Mouse (Mus musculus): Measurements from ENCODE around the gene Gm43064. TPM values are rescaled to one million over a fixed set of nuclear protein-coding genes. Genes with fewer than 3 reads are reported as not detected.

Gene Gm43064
- polyA plus RNA-seq (2011; ENCODE audit: insufficient read depth, insufficient read length, low replicate concordance, missing spikeins) = not detected in 2 replicates

DNA sequence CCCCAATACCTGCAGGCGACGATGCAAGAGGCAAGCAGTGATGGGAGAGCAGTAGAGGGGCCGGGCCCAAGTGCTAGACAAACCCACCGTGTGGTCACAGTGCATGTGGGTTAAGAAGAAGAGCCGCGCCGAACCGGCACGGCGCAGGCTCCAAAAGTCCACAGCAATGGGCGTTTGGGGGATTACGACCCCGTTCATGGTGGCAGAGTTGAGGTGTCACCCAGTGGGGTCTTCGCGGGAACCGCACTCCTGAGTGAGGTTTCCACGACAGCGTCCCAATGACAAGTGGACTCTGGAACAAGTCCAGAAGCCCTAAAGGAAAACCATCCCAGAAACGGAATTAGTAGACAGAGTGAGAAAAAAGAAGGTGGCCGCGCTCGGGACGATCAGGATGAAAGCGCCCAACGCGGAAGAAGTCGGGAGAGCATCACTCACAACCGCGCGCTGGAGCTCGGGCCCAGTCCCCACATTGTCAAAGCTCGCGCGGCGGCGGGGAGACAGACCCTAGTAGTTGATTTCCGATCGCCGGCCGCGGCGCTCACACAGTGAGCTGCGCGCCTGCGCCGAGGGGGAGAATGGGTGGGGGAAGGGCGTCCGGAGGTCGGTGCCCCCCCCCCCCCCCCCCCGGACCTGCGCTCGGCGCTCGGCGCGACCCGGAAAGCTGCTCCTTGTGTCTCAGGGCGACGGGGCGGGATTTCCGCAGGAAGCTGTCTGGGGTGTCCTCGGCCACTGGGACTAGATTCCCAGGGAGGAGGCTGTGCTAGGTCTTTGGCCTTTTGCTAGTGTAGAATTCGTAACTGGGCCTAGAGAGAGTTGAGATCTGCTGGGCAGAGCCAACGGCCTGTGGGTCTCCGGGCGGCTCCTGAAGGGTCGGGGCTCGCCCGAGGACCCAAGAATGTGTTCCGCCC is at the start of gene Gm43064, which contains the start of the genes Dclre1b and Ap4b1:
Gene Gm43064, plus strand, starts transcription at position 683 of the 908 bp plus-strand sequence.
Gene Dclre1b, minus strand, starts transcription at position 554 of the 908 bp plus-strand sequence.
Gene Ap4b1, plus strand, starts transcription at position 630 of the 908 bp plus-strand sequence.
- H3K4me1 ChIP-seq (ENCODE audit: control insufficient read depth, insufficient read depth, low read length) = peaks cover 2% of the 10 kb centered on the region; the same call in 1 of the 2 replicates
- WGBS = under 1% methylated on average over 68 of the region's 70 CpGs
- no peak for TF ChIP-seq CTCF (IDR thresholded peaks at IDR 0.05; ENCODE audit: control insufficient read depth, insufficient read depth, low read length)
- peak; percentile 70 for TF ChIP-seq POLR2A (IDR thresholded peaks at IDR 0.05; ENCODE audit: borderline replicate concordance, control insufficient read depth, low read depth, low read length)

DNA sequence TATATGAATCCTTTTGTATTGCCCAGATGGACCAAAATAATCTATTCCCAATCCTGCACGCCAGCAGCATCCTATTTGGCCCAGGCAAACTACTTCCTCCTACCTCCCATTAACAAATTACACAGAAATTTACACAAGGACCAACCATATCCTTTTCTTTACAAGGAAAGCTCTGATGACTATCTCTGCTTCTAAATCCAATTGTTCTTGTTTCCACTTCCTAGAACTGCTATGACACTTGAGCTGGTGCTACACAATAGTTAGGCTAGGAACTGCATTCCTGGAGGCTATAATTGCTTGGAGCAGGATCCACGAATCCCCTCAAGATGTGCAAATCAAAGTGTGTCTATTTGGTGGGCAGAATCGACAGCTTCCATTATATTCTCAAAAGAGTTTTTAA is 42.6 kb upstream of the Gm43064 start:
- Histone ChIP-seq H3K27ac (ENCODE audit: control insufficient read depth, insufficient read depth, low read depth, low read length, poor library complexity) (no peak overlapping the region), H3K4me3 (replicated peaks; ENCODE audit: control insufficient read depth, low read depth, low read length) (no peak overlapping the region), H3K4me1 (ENCODE audit: control insufficient read depth, insufficient read depth, low read length) (no peaks in the 10 kb centered on the region; the same call in 1 of the 2 replicates)
- WGBS = 74% methylated on average over 3 of the region's 3 CpGs
- TF ChIP-seq CTCF (IDR thresholded peaks at IDR 0.05; ENCODE audit: control insufficient read depth, insufficient read depth, low read length) (no peak), POLR2A (IDR thresholded peaks at IDR 0.05; ENCODE audit: borderline replicate concordance, control insufficient read depth, low read depth, low read length) (no peak)

More for the DNA sequence above, at the start of gene Gm43064, which contains the start of the genes Dclre1b and Ap4b1:
- peak within 1 kb of the TSS; percentile 97 for H3K27ac ChIP-seq (ENCODE audit: control insufficient read depth, insufficient read depth, low read depth, low read length, poor library complexity)
- peak within 1 kb of the TSS; percentile 97 for H3K4me3 ChIP-seq (replicated peaks; ENCODE audit: control insufficient read depth, low read depth, low read length)

DNA sequence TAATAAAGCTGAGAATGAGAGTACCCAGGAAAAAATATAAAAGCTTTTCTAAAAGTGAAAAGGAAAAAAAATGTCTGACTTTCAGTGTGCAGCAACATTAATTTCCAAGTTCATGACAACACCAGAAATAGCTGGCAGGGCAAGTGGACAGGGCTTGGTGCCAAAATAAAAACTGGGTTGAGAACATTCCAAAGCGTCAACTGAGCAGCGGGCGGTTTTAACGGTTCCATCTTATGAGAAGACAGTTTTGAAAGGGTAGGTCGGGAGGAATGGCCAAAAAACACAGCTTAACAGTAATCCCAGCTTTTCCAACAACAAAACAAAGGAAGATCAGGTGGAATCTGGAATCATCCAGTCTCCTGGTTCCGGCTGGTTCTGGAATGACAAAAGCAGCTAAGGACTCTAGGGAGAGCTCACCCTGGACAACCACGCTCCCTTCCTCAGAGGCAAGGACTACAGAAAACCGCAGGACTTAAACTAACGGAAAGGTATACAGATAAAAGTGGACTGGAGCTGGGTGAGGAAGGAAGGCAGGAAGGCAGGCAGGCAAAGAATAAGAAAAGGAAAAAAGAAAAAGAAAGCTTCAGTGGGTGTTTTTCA is 37.7 kb upstream of the Gm43064 start:
- no peak overlapping the region for H3K27ac ChIP-seq (ENCODE audit: control insufficient read depth, insufficient read depth, low read depth, low read length, poor library complexity)

DNA sequence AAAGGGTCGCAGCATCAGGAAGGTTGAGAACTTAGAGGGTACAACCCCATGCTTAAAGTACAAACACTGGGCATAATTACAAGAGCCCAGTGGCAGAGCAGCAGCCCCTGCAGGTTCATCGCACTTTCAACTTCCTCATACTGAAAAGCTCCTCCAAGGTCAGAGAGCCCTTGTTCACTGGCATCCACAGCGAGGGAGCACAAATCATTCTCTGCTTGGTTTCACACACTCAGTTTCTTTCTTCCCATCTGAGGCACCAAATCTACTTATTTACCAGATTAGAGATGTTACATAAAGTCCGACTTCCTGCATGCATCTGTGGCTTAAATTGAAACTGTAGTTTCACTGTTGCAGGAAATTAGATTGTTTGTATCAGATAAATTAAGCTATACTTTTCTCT is 36.5 kb upstream of the Gm43064 start:
- TF ChIP-seq CTCF (IDR thresholded peaks at IDR 0.05; ENCODE audit: control insufficient read depth, insufficient read depth, low read length) (no peak), POLR2A (IDR thresholded peaks at IDR 0.05; ENCODE audit: borderline replicate concordance, control insufficient read depth, low read depth, low read length) (no peak)
- Histone ChIP-seq H3K4me3 (replicated peaks; ENCODE audit: control insufficient read depth, low read depth, low read length) (no peak overlapping the region), H3K27ac (ENCODE audit: control insufficient read depth, insufficient read depth, low read depth, low read length, poor library complexity) (no peak overlapping the region; the same call in 1 of the 2 replicates), H3K4me1 (ENCODE audit: control insufficient read depth, insufficient read depth, low read length) (peaks cover 4% of the 10 kb centered on the region)
- WGBS = 2% methylated on average over 4 of the region's 4 CpGs

More for the DNA sequence above, 37.7 kb upstream of the Gm43064 start:
- 18% methylated on average over 9 of the region's 9 CpGs for WGBS
- peaks cover 4% of the 10 kb centered on the region for H3K4me1 ChIP-seq (ENCODE audit: control insufficient read depth, insufficient read depth, low read length)
- TF ChIP-seq CTCF (IDR thresholded peaks at IDR 0.05; ENCODE audit: control insufficient read depth, insufficient read depth, low read length) (no peak), POLR2A (IDR thresholded peaks at IDR 0.05; ENCODE audit: borderline replicate concordance, control insufficient read depth, low read depth, low read length) (no peak)
- H3K4me3 ChIP-seq (replicated peaks; ENCODE audit: control insufficient read depth, low read depth, low read length) = no peak overlapping the region

DNA sequence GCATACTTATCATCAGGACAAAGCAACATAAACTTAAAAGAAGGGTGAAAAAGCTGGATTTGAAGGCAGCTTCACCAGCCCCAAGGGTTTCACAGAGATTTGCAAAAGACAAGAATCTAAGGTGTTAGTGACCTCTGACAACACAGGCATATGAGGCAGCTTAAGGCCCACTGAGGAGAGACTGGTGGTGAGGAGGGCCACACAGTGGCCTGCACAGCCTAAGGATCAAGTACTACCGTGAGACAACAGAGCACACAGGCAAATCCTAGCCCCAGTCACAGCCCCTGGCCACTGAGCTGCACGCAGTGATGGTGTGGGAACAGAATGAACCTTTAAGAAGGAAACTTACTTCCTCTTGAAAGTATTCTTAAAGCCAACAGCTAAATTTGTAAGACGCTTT is 35.9 kb upstream of the Gm43064 start:
- TF ChIP-seq POLR2A (IDR thresholded peaks at IDR 0.05; ENCODE audit: borderline replicate concordance, control insufficient read depth, low read depth, low read length) (no peak), CTCF (IDR thresholded peaks at IDR 0.05; ENCODE audit: control insufficient read depth, insufficient read depth, low read length) (no peak)
- 14% methylated on average over 3 of the region's 3 CpGs for WGBS
- no peak overlapping the region for H3K4me3 ChIP-seq (replicated peaks; ENCODE audit: control insufficient read depth, low read depth, low read length)
- peak overlapping the region; percentile 72 for H3K27ac ChIP-seq (ENCODE audit: control insufficient read depth, insufficient read depth, low read depth, low read length, poor library complexity)
- peaks cover 7% of the 10 kb centered on the region for H3K4me1 ChIP-seq (ENCODE audit: control insufficient read depth, insufficient read depth, low read length)

DNA sequence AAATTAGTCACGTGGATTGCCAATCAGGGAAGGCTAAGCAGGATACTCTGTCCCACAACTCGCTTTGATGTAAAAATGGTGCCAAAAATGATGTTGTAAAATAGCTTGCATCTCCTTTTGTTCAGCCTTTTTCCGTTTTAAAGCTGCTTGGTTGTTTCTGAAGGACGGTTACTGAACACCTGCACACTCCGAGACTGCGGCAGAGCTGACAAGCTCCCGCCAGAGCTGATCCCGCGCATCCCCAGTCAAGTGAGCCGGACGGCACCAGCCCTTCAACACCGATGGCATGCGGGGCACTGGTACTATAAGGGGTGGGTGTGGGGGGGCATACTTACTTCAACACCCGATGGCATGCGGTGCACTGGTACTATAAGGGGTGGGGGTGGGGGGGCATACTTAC is 35.4 kb upstream of the Gm43064 start:
- 15% methylated on average over 15 of the region's 15 CpGs for WGBS
- Histone ChIP-seq H3K27ac (ENCODE audit: control insufficient read depth, insufficient read depth, low read depth, low read length, poor library complexity) (no peak overlapping the region), H3K4me3 (replicated peaks; ENCODE audit: control insufficient read depth, low read depth, low read length) (no peak overlapping the region), H3K4me1 (ENCODE audit: control insufficient read depth, insufficient read depth, low read length) (peaks cover 10% of the 10 kb centered on the region)
- no peak for TF ChIP-seq CTCF (IDR thresholded peaks at IDR 0.05; ENCODE audit: control insufficient read depth, insufficient read depth, low read length)
- no peak for TF ChIP-seq POLR2A (IDR thresholded peaks at IDR 0.05; ENCODE audit: borderline replicate concordance, control insufficient read depth, low read depth, low read length)

DNA sequence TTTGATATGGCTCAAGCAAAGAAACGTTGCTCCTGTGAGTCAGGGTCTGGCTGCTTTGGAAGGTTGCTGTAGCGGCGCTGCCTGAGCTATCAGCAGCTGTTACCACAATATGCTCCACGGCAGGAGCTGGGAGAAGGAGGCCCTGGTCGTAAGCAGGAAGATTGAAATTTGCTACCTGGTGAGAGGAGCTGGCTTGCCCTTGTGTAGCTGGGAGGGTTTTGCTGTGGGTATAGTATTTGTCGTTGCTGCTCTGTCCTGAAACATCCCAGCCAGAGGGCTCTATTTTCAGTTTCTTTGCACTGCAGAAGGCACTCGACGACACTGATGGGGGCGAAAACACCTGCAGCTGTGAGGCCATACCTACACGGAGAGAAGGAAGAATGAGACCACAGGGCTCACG is 31.4 kb upstream of the Gm43064 start:
- Histone ChIP-seq H3K27ac (ENCODE audit: control insufficient read depth, insufficient read depth, low read depth, low read length, poor library complexity) (no peak overlapping the region), H3K4me3 (replicated peaks; ENCODE audit: control insufficient read depth, low read depth, low read length) (no peak overlapping the region), H3K4me1 (ENCODE audit: control insufficient read depth, insufficient read depth, low read length) (peaks cover 13% of the 10 kb centered on the region)
- TF ChIP-seq POLR2A (IDR thresholded peaks at IDR 0.05; ENCODE audit: borderline replicate concordance, control insufficient read depth, low read depth, low read length) = no peak
- TF ChIP-seq CTCF (IDR thresholded peaks at IDR 0.05; ENCODE audit: control insufficient read depth, insufficient read depth, low read length) = no peak
- 48% methylated on average over 11 of the region's 11 CpGs for WGBS

DNA sequence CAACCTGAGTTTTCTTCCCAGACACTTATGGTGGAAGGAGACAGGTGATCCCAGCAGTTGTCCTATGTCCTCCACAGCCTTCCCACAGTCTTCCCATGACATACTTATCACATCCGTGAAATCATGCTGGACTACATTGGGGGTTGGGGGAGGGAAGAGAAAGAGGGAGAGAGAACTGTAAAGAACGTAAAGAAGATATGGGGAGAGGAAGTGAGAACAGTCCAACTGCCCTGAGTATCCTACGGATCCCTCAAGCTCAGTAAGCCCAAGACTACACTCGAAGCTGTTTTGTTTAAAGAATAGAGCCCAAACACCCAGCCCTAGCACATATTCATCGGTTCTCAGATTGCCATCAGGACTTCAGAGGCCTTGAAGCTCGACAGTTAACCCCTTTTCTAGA is 30.7 kb upstream of the Gm43064 start:
- TF ChIP-seq POLR2A (IDR thresholded peaks at IDR 0.05; ENCODE audit: borderline replicate concordance, control insufficient read depth, low read depth, low read length) = no peak
- no peak for TF ChIP-seq CTCF (IDR thresholded peaks at IDR 0.05; ENCODE audit: control insufficient read depth, insufficient read depth, low read length)

More for the DNA sequence above, 30.7 kb upstream of the Gm43064 start:
- Histone ChIP-seq H3K4me1 (ENCODE audit: control insufficient read depth, insufficient read depth, low read length) (peaks cover 11% of the 10 kb centered on the region), H3K27ac (ENCODE audit: control insufficient read depth, insufficient read depth, low read depth, low read length, poor library complexity) (no peak overlapping the region), H3K4me3 (replicated peaks; ENCODE audit: control insufficient read depth, low read depth, low read length) (no peak overlapping the region)
- 32% methylated on average over 6 of the region's 6 CpGs for WGBS

All from bone marrow, adult 2 months (tissue).